In the genomic region with DNA sequence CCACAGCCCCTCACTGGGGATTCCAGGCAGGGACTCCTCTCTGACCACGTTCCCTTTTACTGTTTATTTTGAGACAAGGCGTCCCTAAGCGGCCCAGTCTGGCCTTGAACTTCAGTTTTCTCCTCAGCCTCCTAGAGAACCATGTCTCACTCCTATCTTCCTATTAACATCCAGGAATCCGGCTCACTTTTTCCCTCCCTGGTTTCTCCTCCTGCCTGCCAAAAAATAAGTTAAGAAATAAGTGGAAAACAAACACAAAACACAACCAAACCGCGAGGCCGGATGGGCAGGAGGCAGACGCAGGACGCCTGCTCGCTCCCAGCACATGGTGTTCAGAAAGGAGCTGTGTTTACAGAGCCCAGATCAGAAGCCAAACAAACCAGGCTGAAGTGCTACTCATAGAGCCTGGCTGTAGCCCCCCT, we compare ENCODE assay signal across 10 mouse cellular contexts. TPM values are rescaled to one million over a fixed set of nuclear protein-coding genes. Genes with fewer than 3 reads are reported as not detected.
DNase-seq lines count a peak whose midpoint lies in the region; ATAC-seq lines count a peak whose summit lies in the region.
"Had no signal": no experiment of that assay in that cellular context is flagged by ENCODE, and none has a peak within 500 bp of the region (broad histone marks: within the 10 kb centered on the region; RNA-seq: fewer than 3 reads in every experiment).

No protein-coding gene starts in this region.

- H3K4me2 ChIP-seq in kidney, embryonic 15.5 days = no peak overlapping the region
- no peak overlapping the region for H3K4me2 ChIP-seq in embryonic facial prominence, embryonic 14.5 days (ENCODE audit: low read depth, low read length)
- H3K4me2 ChIP-seq: midbrain, embryonic 12.5 days had no signal

- H3K4me3 ChIP-seq in kidney, embryonic 15.5 days (replicated peaks) = no peak overlapping the region
- no peak overlapping the region for H3K4me3 ChIP-seq in embryonic facial prominence, embryonic 14.5 days (ENCODE audit: low read depth, low read length)
- H3K4me3 ChIP-seq: midbrain, embryonic 12.5 days had no signal

- 51% methylated on average over 10 of the region's 10 CpGs for WGBS in kidney, embryonic 15.5 days
- WGBS in embryonic facial prominence, embryonic 14.5 days = 42% methylated on average over 10 of the region's 10 CpGs

- no peak overlapping the region for H3K9ac ChIP-seq in kidney, embryonic 15.5 days
- no peak overlapping the region for H3K9ac ChIP-seq in embryonic facial prominence, embryonic 14.5 days (ENCODE audit: low read depth, low read length)
- H3K9ac ChIP-seq: midbrain, embryonic 12.5 days had no signal

- no peak for DNase-seq in kidney, adult 9 months
- peak; percentile 40 for DNase-seq in embryonic facial prominence, embryonic 14.5 days (ENCODE audit: low spot score)
- peak; percentile 45 for DNase-seq in kidney, postnatal 10 days
- peak; percentile 66 to 85 for DNase-seq in lung, postnatal 4 days
- DNase-seq in cerebellum, adult 11 months = no peak
- DNase-seq in spleen, postnatal 14 days (ENCODE audit: low spot score in 2 of 2) = no peak
- DNase-seq in gastrocnemius, postnatal 14 days = no peak

- H3K27me3 ChIP-seq in kidney, embryonic 15.5 days = no peaks in the 10 kb centered on the region
- H3K27me3 ChIP-seq in embryonic facial prominence, embryonic 14.5 days (replicated peaks; ENCODE audit: control insufficient read depth, insufficient read depth, low read length) = no peaks in the 10 kb centered on the region
- H3K27me3 ChIP-seq: Patski had no signal

- no peaks in the 10 kb centered on the region for H3K36me3 ChIP-seq in kidney, embryonic 15.5 days
- no peaks in the 10 kb centered on the region for H3K36me3 ChIP-seq in embryonic facial prominence, embryonic 14.5 days (ENCODE audit: control insufficient read depth, insufficient read depth, low read length)
- H3K36me3 ChIP-seq: midbrain, embryonic 12.5 days had no signal

- H3K27ac ChIP-seq in kidney, embryonic 15.5 days = peak overlapping the region; percentile 84
- H3K27ac ChIP-seq in embryonic facial prominence, embryonic 14.5 days (replicated peaks; ENCODE audit: low read depth, low read length) = peak overlapping the region; percentile 85

- peaks cover 58% of the 10 kb centered on the region for H3K4me1 ChIP-seq in kidney, embryonic 15.5 days
- H3K4me1 ChIP-seq in embryonic facial prominence, embryonic 14.5 days (ENCODE audit: control insufficient read depth, insufficient read depth, low read length) = peaks cover 30% of the 10 kb centered on the region
- H3K4me1 ChIP-seq: midbrain, embryonic 12.5 days had no signal

- H3K9me3 ChIP-seq in kidney, embryonic 15.5 days (replicated peaks) = no peaks in the 10 kb centered on the region
- H3K9me3 ChIP-seq in embryonic facial prominence, embryonic 14.5 days (ENCODE audit: control insufficient read depth, low read length) = no peaks in the 10 kb centered on the region
- H3K9me3 ChIP-seq: midbrain, embryonic 12.5 days had no signal

- intact Hi-C loops in gastrocnemius, postnatal 14 days (cut with DNase I; ENCODE audit: low total_unique reads) = no loop called here

- ATAC-seq in kidney, embryonic 15.5 days (replicated peaks; ENCODE audit: low FRiP score) = no peak
- no peak for ATAC-seq in embryonic facial prominence, embryonic 14.5 days (ENCODE audit: low read depth)

RNA-seq across cellular contexts. Expression of a gene that starts 32.2 kb away (rescaled TPM):
- 18.0 and 20.8 TPM in 2 replicates for polyA plus RNA-seq in kidney, embryonic 15.5 days (2015; fragmentation: Nextera tagmentation; extraction: Ambion mirVana)
- 35.5 and 39.9 TPM in 2 replicates for polyA plus RNA-seq in embryonic facial prominence, embryonic 14.5 days (2014; fragmentation: Nextera tagmentation; extraction: Ambion mirVana)
- 10 to 100 TPM; 21.5 to 28.7 TPM for total RNA-seq in gastrocnemius, postnatal 14 days (2021)

RNA-seq across cellular contexts. Expression of a gene that starts 44.0 kb away (rescaled TPM):
- 55.0 and 59.3 TPM in 2 replicates for polyA plus RNA-seq in kidney, embryonic 15.5 days (2015; fragmentation: Nextera tagmentation; extraction: Ambion mirVana)
- polyA plus RNA-seq in embryonic facial prominence, embryonic 14.5 days (2014; fragmentation: Nextera tagmentation; extraction: Ambion mirVana) = 21.6 and 22.9 TPM in 2 replicates
- 10 to 100 TPM in 1 of 2 experiments, 1 to 10 TPM in 1; 9.4 to 14.3 TPM for total RNA-seq in gastrocnemius, postnatal 14 days (2021)

RNA-seq across cellular contexts. Expression of a gene that starts 52.7 kb away (rescaled TPM):
- polyA plus RNA-seq in kidney, embryonic 15.5 days (2015; fragmentation: Nextera tagmentation; extraction: Ambion mirVana) = 5.0 and 5.6 TPM in 2 replicates
- polyA plus RNA-seq in embryonic facial prominence, embryonic 14.5 days (2014; fragmentation: Nextera tagmentation; extraction: Ambion mirVana) = 5.9 and 8.7 TPM in 2 replicates
- 1 to 10 TPM in 1 of 2 experiments, under 1 TPM in 1; 0.44 to 1.1 TPM for total RNA-seq in gastrocnemius, postnatal 14 days (2021)

Comparison
In these comparisons a context has a peak if more than half of its experiments do, and no peak if none do; other contexts are left out.
1. DNase-seq: peak in embryonic facial prominence, embryonic 14.5 days (single experiment), kidney, postnatal 10 days (single experiment) and lung, postnatal 4 days (2 of 2); none in kidney, adult 9 months (single experiment), cerebellum, adult 11 months (single experiment), spleen, postnatal 14 days (0 of 2) and gastrocnemius, postnatal 14 days (single experiment).